Mouse (Mus musculus) frontal cortex, adult (tissue): Measurements from ENCODE around the gene 4930402H24Rik.

Source experiments
- ATAC-seq: cut with Nextera tagmentation; 2 replicates; pipeline ENCODE4 v1.9.2; 2017; ENCODE audit warnings: mild to moderate bottlenecking, moderate library complexity, mixed read lengths; ENCODE audit not compliant: low TSS enrichment

Gene 4930402H24Rik

GRCm38 (mm10) chr2:130905751-130906583, at the start of gene 4930402H24Rik, which contains the start of gene Atrn:
4930402H24Rik (minus strand) TSS chr2:130906406.
Atrn (plus strand) TSS chr2:130906495.
- ATAC-seq: peak; percentile 92

DNA sequence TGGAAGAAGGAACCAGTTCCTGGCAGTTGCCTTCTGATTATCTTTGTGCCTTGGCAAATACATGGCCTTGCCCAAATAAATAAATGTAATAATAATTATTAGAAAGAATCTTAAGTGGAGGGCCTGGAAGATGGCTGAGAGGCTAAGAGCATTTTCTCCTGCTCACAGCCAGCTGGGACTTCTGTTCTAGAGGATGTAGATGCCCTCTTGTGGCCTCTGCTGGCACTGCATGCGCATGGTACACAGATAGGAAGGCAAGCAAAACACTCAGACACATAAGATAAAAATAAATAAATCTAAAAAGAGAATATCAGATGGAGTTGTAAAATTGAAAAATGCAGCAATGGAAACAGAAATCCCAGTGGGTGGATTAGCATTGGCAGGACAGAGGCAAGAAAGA, 44.3 kb upstream of the 4930402H24Rik start:
- peak; percentile 86 for ATAC-seq

DNA sequence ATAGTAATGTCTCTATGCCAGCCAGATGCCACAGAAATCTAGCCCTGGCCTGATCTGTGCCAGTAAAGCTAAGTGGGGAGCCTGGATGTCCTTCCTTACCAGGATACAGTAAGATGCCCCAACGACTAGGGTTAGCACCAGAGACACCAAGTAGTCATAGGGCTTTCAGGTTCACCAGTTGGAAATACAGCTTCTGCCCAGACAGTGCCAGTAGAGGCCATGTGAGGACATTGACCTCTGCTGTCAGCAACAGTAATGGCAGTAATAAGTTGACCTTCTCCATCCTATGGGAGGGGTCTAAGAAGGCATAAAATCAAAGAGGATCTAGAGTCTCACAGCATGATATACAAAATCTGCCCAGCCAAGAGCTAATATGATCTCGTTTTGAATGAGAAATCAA, 43.6 kb upstream of the 4930402H24Rik start:
- ATAC-seq: no peak

DNA sequence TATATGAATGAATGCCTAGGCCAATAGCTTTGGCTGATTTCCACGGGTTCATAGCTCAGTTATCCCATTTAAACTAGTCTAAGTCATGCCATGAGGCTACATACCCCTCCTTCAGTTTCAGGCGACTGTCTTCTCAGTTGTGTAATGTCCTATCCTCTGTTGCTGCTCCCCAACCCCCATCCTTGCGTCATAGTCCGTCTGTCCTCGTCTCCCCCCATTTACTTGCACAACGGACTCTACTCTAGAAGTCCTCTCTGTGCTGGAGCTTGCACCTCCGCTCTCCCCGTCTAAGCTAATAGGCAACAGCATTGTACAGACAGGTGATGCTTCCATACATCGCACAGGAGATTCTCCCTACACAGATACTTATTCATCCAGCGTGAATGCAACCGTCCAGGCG, 26.7 kb upstream of the 4930402H24Rik start:
- no peak; the same call in 1 of the 2 replicates for ATAC-seq

GRCm38 (mm10) chr2:130929994-130930393, 23.8 kb upstream of the 4930402H24Rik start:
- no peak for ATAC-seq

DNA sequence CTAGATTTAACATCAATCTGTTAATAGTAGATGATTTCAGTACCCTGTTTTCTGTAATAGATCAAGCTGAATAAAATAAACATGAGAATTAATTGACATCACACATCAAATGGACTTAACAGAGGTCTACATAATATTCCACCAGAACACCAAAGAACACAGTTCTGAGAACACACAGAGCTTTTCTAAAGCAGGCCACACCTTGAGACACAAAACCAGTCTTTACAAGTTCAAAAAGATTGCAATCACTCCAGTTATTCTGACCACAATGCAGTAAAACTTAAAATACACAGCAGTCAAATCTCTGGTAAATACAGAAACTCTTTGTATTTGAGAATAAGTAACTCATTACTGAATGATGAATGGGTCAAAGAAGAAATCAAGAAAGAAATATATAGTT, 22.3 kb upstream of the 4930402H24Rik start:
- no peak for ATAC-seq

GRCm38 (mm10) chr2:130928031-130928430, 21.8 kb upstream of the 4930402H24Rik start:
- no peak for ATAC-seq

DNA sequence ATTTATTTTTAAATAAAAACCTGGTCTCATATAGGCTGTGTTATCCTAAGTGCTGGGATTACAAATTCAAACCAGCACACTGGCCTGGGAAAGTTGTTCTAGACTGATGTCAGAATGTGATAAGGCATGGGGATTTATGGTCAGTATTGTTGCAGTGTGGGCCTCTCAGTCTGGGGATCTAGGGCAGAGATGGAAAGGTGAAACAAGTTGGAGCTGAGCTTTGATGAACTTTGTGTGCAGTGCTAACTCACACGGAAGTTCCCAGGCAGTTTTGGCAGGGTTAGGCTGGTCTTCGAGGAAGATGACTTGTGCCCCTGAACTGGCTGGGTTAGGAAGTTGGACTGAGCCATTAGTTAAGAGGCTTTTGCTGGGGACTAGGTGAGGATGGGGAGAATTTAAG, 18.7 kb upstream of the 4930402H24Rik start:
- ATAC-seq: no peak

DNA sequence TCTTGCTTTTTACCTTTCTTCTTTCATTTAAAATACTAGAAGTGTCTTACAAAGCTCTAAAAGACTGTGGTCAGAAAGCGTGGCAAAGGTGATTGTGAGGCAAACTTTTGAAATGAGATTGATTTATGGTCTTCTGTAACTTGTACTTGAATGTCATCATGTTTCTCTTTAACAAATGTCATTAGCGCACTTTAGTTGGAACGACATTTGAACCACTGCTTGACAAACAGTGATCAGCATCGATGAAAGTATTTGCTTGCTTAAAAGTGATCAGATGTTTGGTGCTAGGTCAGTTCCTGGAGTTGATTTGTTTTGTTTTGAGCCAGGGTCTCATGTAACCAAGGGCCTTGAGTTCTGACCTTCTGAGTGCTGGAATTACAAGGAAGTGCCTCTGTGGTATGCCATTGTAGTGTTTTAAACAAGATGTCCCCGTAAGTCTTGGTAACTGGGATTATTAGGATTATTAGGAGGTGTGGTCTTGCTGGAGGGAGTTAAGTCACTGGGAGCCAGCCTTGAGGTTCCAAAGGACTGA, 12.9 kb upstream of the 4930402H24Rik start:
- ATAC-seq: no peak

DNA sequence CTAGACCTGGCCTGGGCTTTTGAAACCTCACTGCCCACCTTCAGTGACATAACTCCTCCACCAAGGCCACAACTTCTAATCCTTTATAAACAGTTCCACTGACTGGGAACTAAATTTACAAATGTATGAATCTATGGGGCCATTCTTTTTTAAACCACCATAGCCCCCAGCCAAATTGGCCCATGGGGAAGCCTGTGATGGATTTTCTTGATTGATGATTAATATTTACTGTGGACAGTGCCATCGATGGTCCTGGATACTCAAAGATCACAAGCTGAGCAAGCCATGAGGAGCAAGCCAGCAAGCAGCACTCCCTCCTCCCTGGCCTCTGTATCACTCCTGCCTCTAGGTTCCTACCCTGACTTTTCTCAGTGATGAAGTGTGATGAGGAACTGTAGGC, 11.5 kb upstream of the 4930402H24Rik start:
- no peak for ATAC-seq

DNA sequence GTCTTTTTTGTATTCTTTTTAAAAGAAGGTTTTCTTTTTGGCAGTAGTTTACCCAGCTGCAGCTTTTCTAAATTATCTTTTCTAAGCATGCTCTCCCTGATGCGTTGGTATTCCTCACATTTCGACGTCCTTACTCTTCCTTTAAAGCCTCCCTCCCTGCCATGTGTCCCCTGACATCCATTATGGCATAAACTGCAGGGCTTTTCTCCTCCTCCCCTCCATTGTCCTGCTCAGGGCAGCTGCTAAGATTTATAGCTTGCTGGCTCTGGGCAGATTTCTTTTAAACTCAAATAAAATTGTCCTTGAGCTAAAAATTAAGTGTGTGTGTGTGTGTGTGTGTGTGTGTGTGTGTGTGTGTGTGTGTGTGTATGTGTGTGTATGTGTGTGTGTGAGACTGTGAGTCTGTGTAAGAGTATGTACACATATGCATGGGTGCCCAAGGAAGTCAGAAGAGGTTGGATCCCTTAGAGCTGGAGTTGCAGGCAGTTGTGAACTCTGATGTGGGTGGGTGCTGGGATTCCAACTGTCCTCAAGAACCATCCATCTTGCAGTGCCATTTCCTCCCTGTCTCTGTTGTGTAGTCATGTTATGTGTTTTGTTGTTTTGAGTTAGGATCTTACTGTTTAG, 10.4 kb upstream of the 4930402H24Rik start:
- ATAC-seq: no peak

GRCm38 (mm10) chr2:130914873-130915272, 8.7 kb upstream of the 4930402H24Rik start:
- peak; percentile 52; the same call in 1 of the 2 replicates for ATAC-seq

- ATAC-seq: no peak
Observed at GRCm38 (mm10) chr2:130911691-130912090, 5.5 kb upstream of the 4930402H24Rik start.

GRCm38 (mm10) chr2:130906584-130907315, 544 bp upstream of the 4930402H24Rik start:
- ATAC-seq: peak; percentile 28; the same call in 1 of the 2 replicates

DNA sequence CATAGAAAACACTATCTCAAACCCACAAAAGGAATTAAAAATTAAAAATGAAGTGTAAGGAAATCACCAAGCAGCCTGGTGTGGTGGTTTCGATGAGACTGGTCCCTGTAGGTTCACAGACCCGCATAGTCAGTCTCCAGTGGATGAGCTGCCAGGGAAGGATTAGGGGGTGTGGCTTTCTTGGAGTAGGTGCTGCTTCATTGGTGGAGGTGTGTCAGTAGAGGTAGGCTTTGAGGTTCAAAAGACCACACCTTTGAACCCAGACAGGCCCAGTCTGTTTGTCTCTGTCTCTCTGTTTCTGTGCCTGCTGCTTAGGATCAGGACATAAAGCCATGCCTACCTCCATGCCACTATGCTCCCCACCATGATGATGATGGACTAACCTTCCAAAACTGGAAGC, 7.4 kb downstream of the 4930402H24Rik start:
- ATAC-seq: no peak

- no peak for ATAC-seq
Observed at GRCm38 (mm10) chr2:130897856-130898255, 8.3 kb downstream of the 4930402H24Rik start.

GRCm38 (mm10) chr2:130896944-130897343, 9.3 kb downstream of the 4930402H24Rik start:
- no peak for ATAC-seq

GRCm38 (mm10) chr2:130887456-130887855, 18.8 kb downstream of the 4930402H24Rik start:
- ATAC-seq: no peak

GRCm38 (mm10) chr2:130886983-130887382, 19.2 kb downstream of the 4930402H24Rik start:
- ATAC-seq: no peak

DNA sequence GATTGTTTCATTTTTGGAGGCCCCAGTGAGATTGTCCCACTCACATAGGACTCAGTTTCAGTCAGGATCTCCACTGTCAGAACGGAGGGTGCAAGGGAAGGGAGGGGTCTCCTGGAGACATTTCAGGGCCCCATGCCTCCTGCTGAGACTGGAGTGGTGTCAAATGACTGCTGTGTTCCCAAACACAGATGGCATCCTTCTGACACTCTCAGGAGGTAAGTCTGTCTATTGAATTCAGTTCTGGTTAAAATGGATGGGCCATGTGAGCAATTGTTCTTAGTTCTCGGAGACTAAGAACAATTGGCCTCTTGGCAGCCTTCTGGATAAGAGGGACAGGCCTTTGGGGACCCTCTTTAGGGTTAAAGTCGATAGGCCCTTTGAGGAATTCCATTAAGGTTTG, 28.8 kb downstream of the 4930402H24Rik start:
- ATAC-seq: no peak

GRCm38 (mm10) chr2:130870916-130871315, 35.3 kb downstream of the 4930402H24Rik start:
- no peak for ATAC-seq

DNA sequence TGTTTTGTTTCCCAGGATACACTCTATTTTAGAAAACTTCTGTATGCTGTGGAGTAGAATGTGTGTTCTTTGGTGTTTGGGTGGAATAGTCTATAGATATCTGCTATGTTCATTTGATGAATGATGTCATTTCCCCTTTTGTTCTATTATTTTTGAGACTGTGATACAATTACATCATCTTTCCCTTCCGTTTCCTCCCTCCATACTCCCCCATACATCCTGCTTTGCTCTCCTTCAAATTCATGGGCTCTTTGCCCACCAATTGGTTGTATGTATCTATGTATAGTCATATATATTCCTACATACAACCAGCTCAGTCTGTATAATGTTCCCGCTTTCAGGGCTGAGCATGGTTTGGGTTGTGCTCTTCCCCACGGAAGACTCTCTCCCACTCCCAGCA, 44.1 kb downstream of the 4930402H24Rik start:
- no peak for ATAC-seq
